Mouse (Mus musculus): ENCODE measurements at regions not wholly inside any gene's neighbourhood (a gene's known extent, or its start where the extent isn't known, plus 50 kb on each side); places are given as distances from the start of the nearest gene placed in this dataset.

DNA sequence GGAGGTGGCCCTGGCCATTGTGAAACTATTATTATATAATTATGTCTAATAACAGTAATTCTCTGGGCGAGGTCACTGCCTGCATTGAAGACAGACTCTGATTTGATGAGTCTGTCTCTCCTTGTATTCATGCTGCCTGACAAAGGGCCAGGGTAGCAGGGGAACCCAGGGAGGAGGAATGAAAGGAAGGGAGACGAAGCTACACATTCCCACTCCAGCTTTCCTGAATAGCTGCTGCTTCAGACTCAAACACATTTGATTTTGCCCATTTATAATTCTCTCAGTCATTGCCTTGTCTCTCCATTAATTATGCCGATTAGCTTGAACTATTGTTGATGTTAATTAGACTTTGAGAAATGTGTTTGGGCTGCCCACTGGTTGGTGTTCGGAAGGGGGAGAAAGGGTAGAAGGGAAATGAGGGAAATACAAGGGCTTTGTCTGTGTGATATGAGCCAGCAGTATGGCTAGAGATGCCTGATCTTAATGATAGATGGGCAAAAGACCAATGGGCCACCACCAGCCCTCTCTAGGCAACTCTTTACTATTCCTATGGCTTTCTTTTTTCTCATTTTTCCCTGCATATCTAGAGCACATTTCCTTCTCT is 881.8 kb downstream of the Gm9195 start:
- no peak for TF ChIP-seq CTCF (conservative IDR thresholded peaks at IDR 0.05; ENCODE audit: low read length)
- no peak for TF ChIP-seq POU5F1 (IDR thresholded peaks at IDR 0.05; ENCODE audit: borderline replicate concordance, low read length)

Measured in E14TG2a.4 (cell line).